Mouse (Mus musculus) cerebellum, postnatal 10 days (tissue): ENCODE results near the gene Crim1.

Source experiments
- DNase-seq, 2 experiments: peaks; one replicate each; pipeline ENCODE4 v3.0.0; 2021; ENCODE audit warnings: mixed read lengths in 2 of 2

Gene Crim1

GRCm38 (mm10) chr17:78199626-78200560 lies at the start of gene Crim1:
Crim1 (plus strand) TSS chr17:78200248.
- peak; percentile 70 to 84 for DNase-seq

DNA sequence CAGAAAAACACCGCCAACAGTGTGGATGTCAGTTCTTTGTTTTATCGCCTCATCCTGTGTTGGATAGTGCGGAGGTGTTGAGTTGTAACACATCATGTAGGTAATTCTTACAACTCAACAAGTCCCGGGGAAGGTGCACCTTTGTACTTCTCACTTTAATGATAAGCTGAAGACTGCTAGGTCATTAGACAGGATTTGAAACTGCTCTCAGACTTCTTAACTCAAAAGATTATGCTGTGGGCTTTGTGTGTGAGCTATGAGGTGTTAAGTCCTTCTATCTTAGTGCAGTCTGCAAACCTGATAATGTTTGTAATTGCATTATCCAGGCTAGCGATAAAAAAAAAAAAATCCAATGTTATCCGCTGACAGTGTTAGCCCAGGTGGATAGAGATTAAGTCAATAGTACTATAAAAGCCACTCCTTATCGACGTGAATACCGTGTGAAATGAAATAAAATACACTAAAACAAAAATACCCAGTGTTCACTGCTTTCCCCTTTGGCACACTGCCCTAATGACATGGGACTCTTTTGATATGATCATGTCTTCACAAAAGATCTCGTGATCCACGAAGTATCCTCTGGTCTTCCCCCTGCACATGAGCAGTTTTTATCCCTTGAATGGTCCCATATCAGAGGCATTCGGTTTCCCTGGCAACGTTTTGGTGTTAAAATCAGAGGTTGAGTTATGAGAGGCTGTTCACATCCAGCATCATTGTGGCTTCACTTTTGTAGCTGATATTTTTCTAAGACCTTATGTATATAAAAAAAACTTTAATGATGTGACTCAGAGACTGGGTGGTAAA lies 48.4 kb upstream of the Crim1 start:
- DNase-seq = no peak

DNA sequence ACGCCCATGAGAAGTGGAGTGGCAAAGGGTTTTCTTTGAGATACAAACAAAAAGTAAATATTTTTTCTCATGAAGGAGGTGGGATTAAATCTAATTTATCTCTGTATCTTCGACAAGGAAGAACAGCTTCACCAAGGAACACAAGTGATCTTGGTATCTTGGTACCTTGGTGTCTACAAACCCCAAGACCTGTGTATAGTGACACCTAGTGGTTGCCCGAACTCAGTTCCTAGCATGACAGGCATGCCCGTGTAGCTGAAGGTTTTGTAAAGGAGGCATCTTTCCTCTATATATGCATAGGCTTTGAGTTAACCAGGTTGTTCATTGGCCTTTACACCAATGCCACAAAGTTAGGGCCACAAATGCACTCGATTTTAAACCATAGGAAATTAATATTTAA lies 36.8 kb upstream of the Crim1 start:
- peak; percentile 86 to 89 for DNase-seq

GRCm38 (mm10) chr17:78163724-78164236 lies 36.3 kb upstream of the Crim1 start:
- DNase-seq = no peak

GRCm38 (mm10) chr17:78165855-78166254 lies 34.2 kb upstream of the Crim1 start:
- no peak for DNase-seq

- no peak for DNase-seq
Observed at GRCm38 (mm10) chr17:78166566-78166965, 33.5 kb upstream of the Crim1 start.

- no peak for DNase-seq
Observed at GRCm38 (mm10) chr17:78172371-78172770, 27.7 kb upstream of the Crim1 start.

DNA sequence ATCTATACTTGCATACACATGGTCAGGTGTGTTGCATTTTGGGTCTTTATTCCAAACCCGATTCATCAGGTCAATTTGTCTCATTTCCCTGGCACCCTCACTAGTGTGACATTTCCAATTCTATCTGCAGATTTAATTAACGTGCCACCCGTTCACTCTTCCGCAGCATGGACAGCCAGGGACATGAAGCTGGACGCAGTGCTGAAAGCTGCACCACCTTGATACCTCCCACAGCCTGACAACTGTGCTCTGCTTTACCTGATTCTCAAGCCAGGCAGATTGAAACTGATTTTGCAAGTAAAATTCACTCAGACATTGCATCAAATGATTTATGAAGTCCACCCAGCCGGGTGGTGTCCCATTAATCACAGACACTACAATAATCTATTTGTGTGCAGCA lies 19.3 kb upstream of the Crim1 start:
- DNase-seq = peak in 1 of 2 experiments; percentile 13

DNA sequence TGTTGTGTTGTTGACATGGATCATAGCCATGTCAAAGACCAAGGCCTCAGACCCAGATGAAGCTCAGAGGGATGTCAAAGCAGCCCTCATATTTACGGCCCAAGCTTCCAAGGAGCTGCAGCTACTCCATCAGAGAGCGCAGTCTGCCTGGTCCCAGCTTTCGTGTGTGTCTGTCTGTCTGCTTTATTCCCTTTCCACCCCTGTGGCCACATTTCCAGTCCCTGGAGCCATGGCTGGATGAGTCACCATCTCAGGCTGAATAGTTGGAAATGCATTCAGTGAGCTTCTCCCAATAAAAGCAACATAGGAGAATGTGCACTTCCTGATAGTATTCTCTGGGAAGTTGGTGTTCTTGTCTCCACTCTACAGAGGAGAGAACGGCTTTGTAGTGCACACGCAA lies 3.9 kb upstream of the Crim1 start:
- DNase-seq = no peak

DNA sequence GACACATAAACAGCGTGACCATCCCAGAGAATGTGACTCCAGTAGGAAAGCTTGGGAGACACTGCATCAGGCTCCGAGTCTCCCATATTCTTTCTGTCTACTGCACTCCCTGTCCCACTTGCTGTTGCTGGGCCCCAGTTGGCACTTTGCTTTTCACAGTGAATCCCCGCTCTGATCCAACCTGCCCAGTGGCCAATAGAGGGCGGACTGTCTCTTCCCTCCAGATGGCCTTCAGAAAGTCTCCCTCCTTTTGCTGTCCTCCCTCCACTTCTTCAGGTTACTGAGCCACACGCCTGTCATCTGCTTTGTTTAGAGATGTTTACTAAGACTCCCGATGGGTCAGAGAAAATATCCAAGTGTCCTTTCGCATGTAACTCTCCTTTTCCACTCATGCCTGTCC lies 2.9 kb upstream of the Crim1 start:
- DNase-seq = peak; percentile 82 to 84

DNA sequence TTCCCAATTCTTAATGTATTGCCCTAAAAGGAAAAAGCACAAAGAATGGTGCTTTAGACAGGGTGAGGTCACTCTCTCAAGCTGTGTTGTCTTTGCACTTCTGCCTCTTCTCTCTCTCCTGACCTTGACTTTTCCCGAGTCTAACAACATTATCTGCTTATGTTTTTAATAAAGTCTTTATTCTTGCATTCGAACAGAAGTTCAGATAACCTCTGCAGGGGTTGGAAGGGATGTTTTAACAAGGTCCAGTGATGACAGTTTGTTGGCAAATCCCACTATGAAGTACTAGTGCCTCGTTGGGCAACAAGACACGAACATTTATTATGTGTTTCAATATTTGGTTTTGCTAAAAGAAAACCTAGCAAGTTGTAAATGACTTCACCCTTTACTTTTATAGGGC lies 1.9 kb upstream of the Crim1 start:
- no peak for DNase-seq

DNA sequence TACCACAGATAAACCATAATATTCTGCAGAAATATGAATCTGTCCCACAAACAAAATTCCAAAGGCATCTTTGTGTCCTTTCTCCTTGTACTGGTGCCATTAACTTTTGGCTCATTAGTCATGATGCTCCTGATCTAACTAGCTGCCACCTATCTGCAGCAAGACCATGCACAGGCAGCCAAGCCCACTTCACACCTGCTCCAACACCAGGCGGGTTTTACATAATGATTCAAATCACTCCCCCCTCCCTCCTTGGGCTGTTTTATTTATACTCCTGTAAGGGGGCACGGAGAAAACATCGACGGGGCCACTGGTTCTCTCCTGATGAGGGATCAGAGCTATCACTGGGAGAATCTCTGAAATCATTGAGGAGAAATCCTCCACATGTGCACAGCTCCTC lies 1.2 kb upstream of the Crim1 start:
- DNase-seq = peak in 1 of 2 experiments; percentile 21

DNA sequence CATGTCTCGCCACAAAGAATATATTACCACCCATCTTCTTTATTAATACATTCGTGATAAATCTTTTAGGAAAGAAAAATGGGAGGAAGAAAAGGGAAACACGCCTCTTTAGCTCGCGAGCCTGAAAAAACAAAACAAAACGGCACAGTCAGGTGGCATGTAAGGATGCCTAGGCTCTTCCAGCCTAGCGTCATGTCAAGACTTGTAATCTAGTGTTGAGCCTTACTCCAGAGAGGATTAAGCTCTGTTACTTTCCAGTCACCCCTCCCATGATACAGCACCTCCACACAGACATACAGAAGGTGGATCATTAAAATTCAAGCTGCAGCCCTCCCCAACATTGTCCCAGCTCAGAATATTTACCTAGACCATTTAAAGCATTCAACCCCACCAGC lies 820 bp upstream of the Crim1 start:
- no peak for DNase-seq

DNA sequence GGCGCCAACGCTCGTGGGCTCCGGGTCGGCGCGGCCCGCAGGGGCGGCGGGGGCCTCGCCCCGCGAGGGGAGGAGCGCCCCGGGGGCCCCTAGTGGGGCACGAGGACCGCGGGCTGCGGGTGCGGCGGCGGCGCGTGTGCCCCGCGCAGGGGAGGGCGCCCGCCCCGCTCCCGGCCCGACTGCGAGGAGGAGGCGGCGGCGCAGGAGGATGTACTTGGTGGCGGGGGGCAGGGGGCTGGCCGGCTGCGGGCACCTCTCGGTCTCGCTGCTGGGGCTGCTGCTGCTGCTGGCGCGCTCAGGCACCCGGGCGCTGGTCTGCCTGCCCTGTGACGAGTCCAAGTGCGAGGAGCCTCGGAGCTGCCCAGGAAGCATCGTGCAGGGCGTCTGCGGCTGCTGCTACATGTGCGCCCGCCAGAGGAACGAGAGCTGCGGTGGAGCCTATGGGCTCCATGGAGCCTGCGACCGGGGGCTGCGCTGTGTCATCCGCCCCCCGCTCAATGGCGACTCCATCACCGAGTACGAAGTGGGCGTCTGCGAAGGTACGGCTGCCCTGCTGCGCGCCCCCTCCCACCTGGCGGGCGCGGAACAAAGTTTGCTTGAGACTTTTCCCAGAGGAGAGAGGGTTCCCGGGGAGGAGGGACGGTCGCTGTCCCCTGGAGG lies 643 bp downstream of the Crim1 start:
- DNase-seq = peak; percentile 62 to 69

DNA sequence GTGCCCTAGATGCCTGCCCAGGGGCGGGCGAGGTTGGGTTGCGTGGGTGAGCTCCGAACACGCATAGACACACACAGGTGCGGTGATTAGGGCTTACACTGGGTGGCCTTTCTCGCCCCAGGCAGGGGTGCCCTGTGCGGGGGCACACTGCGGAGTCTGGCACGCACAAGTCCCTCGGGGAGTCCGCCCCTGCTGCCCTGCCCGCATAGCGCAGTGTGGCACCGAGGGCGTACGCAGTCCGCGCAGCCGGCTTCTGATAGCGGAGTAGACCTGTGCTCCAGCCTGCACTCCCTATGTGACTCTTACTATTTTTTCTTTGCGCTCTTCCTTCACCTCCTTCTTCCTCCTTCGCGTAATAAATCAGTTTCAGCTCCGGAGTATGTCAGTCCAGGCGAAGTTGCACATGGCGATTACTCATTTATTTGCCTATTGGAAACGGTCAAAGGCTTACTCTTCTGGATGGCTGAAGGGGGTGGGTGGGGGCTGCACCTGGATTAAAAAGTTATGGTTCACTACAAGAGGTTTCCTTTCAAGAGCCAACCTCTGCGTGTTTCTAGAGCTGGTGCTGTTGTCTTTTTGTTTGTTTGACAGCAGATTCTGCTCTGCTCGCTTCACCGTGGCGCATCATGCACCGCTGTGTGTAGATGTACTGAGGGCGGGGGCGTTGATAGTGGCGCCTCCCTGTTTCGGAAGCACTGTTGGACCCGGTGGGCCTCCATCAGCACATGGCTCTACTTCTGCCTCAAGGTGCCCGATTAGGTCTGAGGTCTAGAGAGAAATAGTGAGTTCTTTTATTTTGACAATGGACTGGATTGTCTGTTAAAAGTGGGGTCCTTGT lies 1.4 kb downstream of the Crim1 start:
- peak; percentile 38 to 51 for DNase-seq

GRCm38 (mm10) chr17:78202221-78202620 lies 2.2 kb downstream of the Crim1 start:
- peak in 1 of 2 experiments; percentile 12 for DNase-seq

DNA sequence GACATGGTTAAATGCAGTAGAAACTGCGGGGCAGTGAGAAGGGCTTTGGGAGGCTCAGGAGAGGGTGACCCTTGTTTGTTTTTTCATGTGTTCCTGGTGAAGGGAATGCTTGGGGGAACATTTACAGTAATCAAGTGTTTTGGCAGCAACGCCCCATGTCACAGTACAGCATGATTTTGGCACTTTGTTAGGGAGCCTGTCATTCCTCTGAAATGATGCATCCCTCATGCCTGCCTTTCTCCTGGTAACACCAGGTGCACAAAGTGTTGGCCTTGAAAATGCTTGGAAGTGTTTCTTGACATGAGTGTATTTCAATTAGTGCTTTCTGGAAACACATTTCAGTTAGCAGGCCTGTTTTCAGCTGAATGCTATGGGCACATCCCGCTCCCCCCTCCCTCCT lies 2.7 kb downstream of the Crim1 start:
- DNase-seq = peak; percentile 65 to 67

DNA sequence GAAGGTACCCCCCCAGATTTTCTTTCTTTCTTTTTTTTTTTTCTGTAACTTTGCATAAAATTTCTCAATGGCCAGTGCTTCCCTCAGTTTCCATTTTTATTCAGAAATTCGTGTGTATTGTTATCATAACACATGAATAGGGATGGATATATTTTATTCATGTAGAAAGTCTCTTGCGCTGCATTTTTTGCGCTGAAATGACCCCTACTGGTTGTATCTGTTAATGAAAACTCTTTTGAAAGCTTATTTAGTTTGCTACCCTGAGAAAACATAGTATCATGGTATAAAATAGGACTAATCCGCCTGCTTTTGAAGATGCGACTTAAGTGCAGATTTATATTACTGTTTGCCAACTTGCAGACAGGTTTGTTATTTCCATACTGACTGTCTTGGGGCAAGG lies 3.4 kb downstream of the Crim1 start:
- peak in 1 of 2 experiments; percentile 15 for DNase-seq

DNA sequence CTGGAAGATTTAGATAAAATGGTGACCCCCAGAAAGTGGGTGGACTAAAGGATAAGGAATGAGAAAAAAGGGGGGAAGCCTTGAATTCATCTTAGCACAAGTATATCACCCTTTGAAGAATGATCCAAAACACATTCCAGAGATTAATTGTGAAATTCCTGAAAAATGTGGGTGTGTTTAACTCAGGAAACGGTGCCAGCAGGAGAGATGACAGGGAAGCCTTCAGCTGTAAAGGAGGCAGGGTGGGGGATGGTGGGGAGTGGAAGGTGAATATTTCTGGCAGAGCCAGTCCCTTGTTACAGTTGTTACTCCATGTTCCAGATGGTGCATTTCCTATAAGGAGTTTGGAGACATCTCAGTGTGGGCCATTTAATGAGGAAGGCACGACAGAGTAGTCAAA lies 6.4 kb downstream of the Crim1 start:
- DNase-seq = peak in 1 of 2 experiments; percentile 38

- DNase-seq = no peak
Observed at GRCm38 (mm10) chr17:78207246-78207645, 7.2 kb downstream of the Crim1 start.

GRCm38 (mm10) chr17:78208805-78209204 lies 8.8 kb downstream of the Crim1 start:
- DNase-seq = no peak

DNA sequence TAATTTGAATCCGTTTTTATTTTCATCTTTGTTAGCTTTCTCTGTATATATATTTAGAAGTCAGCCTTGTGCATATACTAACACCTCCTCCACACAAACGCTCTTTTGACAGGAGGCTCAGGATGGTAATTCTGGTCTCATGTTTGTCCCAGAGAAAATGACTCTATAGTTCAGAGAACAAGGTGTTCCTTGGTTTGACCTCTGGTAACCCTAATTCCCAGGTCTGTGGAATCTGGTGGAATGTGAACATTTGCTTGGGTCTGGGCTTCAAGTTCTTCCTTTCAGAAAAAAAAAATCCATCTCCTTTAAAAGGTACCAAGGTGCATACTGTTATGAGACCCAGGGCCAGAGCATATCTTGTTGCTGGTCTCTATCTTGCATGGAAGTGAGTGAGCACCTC lies 9.6 kb downstream of the Crim1 start:
- no peak for DNase-seq
